Mouse (Mus musculus): ENCODE data around the gene Nol9. TPM values are rescaled to one million over a fixed set of nuclear protein-coding genes. Genes with fewer than 3 reads are reported as not detected.

The Nol9 gene
- polyA plus RNA-seq, 1 experiment, result 40.5 TPM

DNA sequence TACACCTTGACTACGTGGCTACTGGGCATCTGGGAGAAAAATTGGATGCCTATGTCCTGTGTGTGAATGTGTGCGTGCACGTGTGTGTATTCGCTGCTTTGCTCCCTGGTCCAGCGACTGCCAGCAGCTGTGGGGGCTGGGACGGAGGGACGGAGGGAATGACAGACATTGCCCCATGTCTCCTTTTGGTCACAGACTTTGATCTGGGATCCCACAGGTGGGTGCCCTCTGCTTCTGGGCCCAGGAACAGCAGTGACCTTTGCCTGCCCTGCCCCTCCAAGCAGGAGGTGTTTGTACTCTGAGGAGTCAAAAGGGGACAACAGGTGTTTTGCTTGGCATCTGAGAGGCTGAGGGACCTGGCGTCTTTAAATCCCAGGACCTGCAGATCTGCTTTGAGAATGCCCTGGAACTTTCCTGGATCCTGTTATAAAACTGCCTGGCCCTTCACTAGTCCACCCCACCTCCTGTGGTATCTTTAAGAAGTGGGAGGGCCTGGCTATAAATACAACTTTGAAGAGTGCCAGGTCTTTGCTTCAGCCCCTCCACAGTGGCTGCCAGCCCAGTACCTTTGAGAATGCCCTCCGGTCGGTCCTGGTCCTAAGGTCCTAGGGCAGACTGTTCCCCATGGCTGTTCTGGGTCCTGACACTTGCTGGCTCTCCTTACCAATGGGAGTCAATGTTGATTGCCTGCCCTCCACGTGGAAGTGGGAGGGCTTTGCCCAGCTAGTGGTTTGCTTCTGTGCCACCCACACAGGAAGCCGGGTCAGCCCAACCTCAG lies 25.9 kb upstream of the Nol9 start:
- TF ChIP-seq POLR2A (IDR thresholded peaks at IDR 0.05; ENCODE audit: control insufficient read depth, extremely low read depth, insufficient read depth, low read length, poor library complexity) (no peak), CTCF (IDR thresholded peaks at IDR 0.05; ENCODE audit: borderline replicate concordance, control insufficient read depth, extremely low read depth, insufficient read depth, low read length, poor library complexity) (no peak)
- Histone ChIP-seq H3K27ac (ENCODE audit: control insufficient read depth, insufficient read depth, low read length) (no peak overlapping the region), H3K4me3 (ENCODE audit: control insufficient read depth, insufficient read depth, low read length) (no peak overlapping the region), H3K4me1 (replicated peaks; ENCODE audit: control insufficient read depth, insufficient read depth, low read length) (peaks cover 21% of the 10 kb centered on the region), H3K36me3 (ENCODE audit: control insufficient read depth, insufficient read depth, low read length) (peaks cover 8% of the 10 kb centered on the region; the same call in 1 of the 2 replicates), H3K27me3 (ENCODE audit: control insufficient read depth, insufficient read depth, low read length) (no peaks in the 10 kb centered on the region)
- 78% methylated on average over 12 of the region's 12 CpGs for WGBS
- DNase-seq, result no peak

DNA sequence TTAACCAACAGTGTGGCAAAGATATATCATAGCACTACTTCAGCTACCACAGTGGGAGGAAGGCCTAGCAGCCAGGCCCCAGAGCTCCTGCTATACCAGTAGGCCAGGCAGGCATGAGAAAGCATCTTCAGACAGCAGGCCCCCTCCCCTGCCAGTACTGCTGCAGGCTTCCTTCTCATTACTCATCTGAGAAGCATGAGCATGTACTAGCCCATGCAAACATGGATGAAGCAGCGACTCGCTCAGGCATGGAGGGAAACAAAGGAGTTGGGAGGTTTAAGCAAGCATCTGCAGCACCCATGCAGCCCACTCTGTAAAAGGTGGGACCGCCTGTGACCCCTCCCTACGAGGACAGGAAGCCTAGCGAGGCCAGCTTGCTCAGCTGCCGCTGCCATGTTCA lies 20.0 kb upstream of the Nol9 start:
- Histone ChIP-seq H3K27me3 (ENCODE audit: control insufficient read depth, insufficient read depth, low read length) (no peaks in the 10 kb centered on the region), H3K4me1 (replicated peaks; ENCODE audit: control insufficient read depth, insufficient read depth, low read length) (no peaks in the 10 kb centered on the region), H3K27ac (ENCODE audit: control insufficient read depth, insufficient read depth, low read length) (no peak overlapping the region), H3K4me3 (ENCODE audit: control insufficient read depth, insufficient read depth, low read length) (no peak overlapping the region), H3K36me3 (ENCODE audit: control insufficient read depth, insufficient read depth, low read length) (peaks cover 22% of the 10 kb centered on the region)
- TF ChIP-seq CTCF (IDR thresholded peaks at IDR 0.05; ENCODE audit: borderline replicate concordance, control insufficient read depth, extremely low read depth, insufficient read depth, low read length, poor library complexity), result no peak
- no peak for TF ChIP-seq POLR2A (IDR thresholded peaks at IDR 0.05; ENCODE audit: control insufficient read depth, extremely low read depth, insufficient read depth, low read length, poor library complexity)
- DNase-seq, result no peak
- WGBS, result 94% methylated on average over 6 of the region's 6 CpGs

DNA sequence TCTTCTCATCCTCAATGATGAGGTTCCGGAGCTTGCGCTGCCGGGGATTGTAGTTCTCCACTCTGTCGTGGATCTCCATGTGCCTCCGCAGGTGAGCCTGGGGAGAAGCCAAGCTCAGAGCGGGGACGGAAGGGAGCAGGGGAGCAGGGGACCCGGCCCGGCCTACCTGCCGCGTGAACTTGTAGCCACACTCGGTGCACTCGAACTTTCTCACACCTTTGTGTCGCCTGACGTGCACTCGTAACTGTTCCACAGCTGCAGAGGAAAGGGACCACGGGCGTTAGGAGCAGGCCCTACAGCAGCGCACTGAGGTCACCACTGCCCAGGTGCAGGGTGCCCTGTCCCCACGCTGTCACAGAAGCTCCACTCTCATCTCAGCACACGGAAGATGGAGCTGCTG lies 19.1 kb upstream of the Nol9 start:
- Histone ChIP-seq H3K36me3 (ENCODE audit: control insufficient read depth, insufficient read depth, low read length) (peaks cover 14% of the 10 kb centered on the region), H3K27me3 (ENCODE audit: control insufficient read depth, insufficient read depth, low read length) (no peaks in the 10 kb centered on the region), H3K4me3 (ENCODE audit: control insufficient read depth, insufficient read depth, low read length) (no peak overlapping the region), H3K4me1 (replicated peaks; ENCODE audit: control insufficient read depth, insufficient read depth, low read length) (no peaks in the 10 kb centered on the region), H3K27ac (ENCODE audit: control insufficient read depth, insufficient read depth, low read length) (no peak overlapping the region)
- TF ChIP-seq CTCF (IDR thresholded peaks at IDR 0.05; ENCODE audit: borderline replicate concordance, control insufficient read depth, extremely low read depth, insufficient read depth, low read length, poor library complexity), result no peak
- no peak for TF ChIP-seq POLR2A (IDR thresholded peaks at IDR 0.05; ENCODE audit: control insufficient read depth, extremely low read depth, insufficient read depth, low read length, poor library complexity)
- no peak for DNase-seq
- 94% methylated on average over 21 of the region's 21 CpGs for whole genome bisulfite sequencing

DNA sequence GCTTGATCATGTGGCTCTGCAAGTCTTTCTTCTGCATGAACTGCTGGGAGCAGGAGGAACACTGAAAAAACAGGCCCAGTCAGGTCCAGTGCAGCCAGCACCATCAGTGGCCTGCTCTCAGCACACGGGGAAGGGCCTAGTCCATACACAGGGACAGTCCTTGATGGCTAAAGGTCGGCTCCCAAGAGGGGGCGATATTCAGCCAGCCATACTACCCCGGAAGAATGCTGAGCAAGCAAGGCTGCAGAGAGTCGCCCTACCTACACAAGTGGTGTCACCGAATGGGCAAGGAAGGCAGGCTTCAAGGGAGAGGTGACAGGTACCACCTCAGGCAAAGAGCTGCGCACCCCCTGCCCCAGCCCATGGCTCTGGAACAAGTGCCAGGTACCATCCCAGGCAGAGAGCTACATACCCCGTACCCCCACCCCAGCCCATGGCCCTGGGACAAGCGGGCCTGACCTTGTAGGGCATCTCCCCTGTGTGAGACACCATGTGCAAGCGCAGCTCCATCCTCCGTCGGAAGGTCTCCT lies 17.5 kb upstream of the Nol9 start:
- H3K36me3 ChIP-seq (ENCODE audit: control insufficient read depth, insufficient read depth, low read length), result peaks cover 14% of the 10 kb centered on the region
- 92% methylated on average over 12 of the region's 12 CpGs for WGBS
- H3K27ac ChIP-seq (ENCODE audit: control insufficient read depth, insufficient read depth, low read length), result no peak overlapping the region
- TF ChIP-seq POLR2A (IDR thresholded peaks at IDR 0.05; ENCODE audit: control insufficient read depth, extremely low read depth, insufficient read depth, low read length, poor library complexity) (no peak), CTCF (IDR thresholded peaks at IDR 0.05; ENCODE audit: borderline replicate concordance, control insufficient read depth, extremely low read depth, insufficient read depth, low read length, poor library complexity) (no peak)
- peaks cover 10% of the 10 kb centered on the region for H3K4me1 ChIP-seq (replicated peaks; ENCODE audit: control insufficient read depth, insufficient read depth, low read length)
- H3K4me3 ChIP-seq (ENCODE audit: control insufficient read depth, insufficient read depth, low read length), result no peak overlapping the region
- no peaks in the 10 kb centered on the region for H3K27me3 ChIP-seq (ENCODE audit: control insufficient read depth, insufficient read depth, low read length)
- no peak for DNase-seq

DNA sequence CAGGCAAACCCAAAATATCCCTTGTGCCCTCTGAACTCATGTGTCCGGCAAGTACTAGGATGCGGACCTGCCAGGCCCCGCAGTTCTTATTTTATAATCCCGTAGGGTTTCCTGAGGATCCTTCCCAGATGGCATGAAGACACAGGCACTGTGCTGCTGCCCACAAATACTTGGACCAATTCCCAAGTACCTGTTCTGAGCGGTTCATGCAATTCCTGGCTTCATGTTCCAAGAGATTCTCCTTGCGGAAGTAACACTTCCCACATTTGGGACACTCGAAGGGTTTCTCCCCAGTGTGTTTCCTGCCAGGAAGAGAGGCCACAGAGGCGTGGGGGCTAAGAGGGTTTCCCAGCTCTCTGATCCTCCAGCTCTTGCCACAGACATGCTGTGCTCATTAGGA lies 16.6 kb upstream of the Nol9 start:
- H3K27ac ChIP-seq (ENCODE audit: control insufficient read depth, insufficient read depth, low read length), result no peak overlapping the region
- peaks cover 14% of the 10 kb centered on the region for H3K36me3 ChIP-seq (ENCODE audit: control insufficient read depth, insufficient read depth, low read length)
- DNase-seq, result no peak
- peaks cover 14% of the 10 kb centered on the region for H3K4me1 ChIP-seq (replicated peaks; ENCODE audit: control insufficient read depth, insufficient read depth, low read length)
- 95% methylated on average over 8 of the region's 8 CpGs for WGBS
- H3K27me3 ChIP-seq (ENCODE audit: control insufficient read depth, insufficient read depth, low read length), result no peaks in the 10 kb centered on the region
- TF ChIP-seq CTCF (IDR thresholded peaks at IDR 0.05; ENCODE audit: borderline replicate concordance, control insufficient read depth, extremely low read depth, insufficient read depth, low read length, poor library complexity) (no peak), POLR2A (IDR thresholded peaks at IDR 0.05; ENCODE audit: control insufficient read depth, extremely low read depth, insufficient read depth, low read length, poor library complexity) (no peak)
- no peak overlapping the region for H3K4me3 ChIP-seq (ENCODE audit: control insufficient read depth, insufficient read depth, low read length)

DNA sequence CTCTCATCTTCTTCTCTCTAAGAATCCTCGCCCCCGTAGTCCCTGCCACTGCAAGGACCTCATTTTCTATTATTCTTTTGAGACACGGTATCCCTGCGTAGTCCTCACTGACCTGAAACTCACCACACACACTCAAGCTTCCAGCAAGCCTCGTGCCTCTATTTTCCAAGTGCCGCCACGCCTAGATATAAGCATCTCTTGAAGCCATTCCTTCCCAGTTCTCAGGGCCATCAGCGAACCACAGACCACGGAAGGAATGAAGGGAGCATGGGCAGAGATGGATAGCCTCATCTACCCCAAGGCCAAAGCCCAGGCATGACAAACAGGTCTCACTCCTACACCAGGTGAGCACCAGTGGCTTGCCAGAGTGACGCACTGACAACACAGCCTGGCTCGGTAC lies 14.6 kb upstream of the Nol9 start:
- Histone ChIP-seq H3K4me1 (replicated peaks; ENCODE audit: control insufficient read depth, insufficient read depth, low read length) (peaks cover 21% of the 10 kb centered on the region), H3K36me3 (ENCODE audit: control insufficient read depth, insufficient read depth, low read length) (peaks cover 14% of the 10 kb centered on the region)
- TF ChIP-seq POLR2A (IDR thresholded peaks at IDR 0.05; ENCODE audit: control insufficient read depth, extremely low read depth, insufficient read depth, low read length, poor library complexity) (no peak), CTCF (IDR thresholded peaks at IDR 0.05; ENCODE audit: borderline replicate concordance, control insufficient read depth, extremely low read depth, insufficient read depth, low read length, poor library complexity) (no peak)

More for the DNA sequence above, 14.6 kb upstream of the Nol9 start:
- H3K4me3 ChIP-seq (ENCODE audit: control insufficient read depth, insufficient read depth, low read length), result no peak overlapping the region
- no peak overlapping the region for H3K27ac ChIP-seq (ENCODE audit: control insufficient read depth, insufficient read depth, low read length)
- no peak for DNase-seq
- H3K27me3 ChIP-seq (ENCODE audit: control insufficient read depth, insufficient read depth, low read length), result no peaks in the 10 kb centered on the region
- 95% methylated on average over 11 of the region's 11 CpGs for WGBS
